Mouse (Mus musculus) kidney, adult 2 months (tissue): ENCODE results near the gene Gm28230. TPM values are rescaled to one million over a fixed set of nuclear protein-coding genes. Genes with fewer than 3 reads are reported as not detected.
A peak's percentile ranks its signal among the peaks of the same experiment; 100 is the strongest.

Experiments
- DNase-seq: peaks from one replicate; pipeline ENCODE4 v3.0.0; 2021
- H3K27ac ChIP-seq: fragments of 200-500 bp; 2 replicates; pipeline ENCODE4 v1.5.1; 2012; ENCODE audit warnings: low read depth, low read length, control low read depth, inconsistent platforms; ENCODE audit not compliant: insufficient read depth
- H3K27me3 ChIP-seq: fragments of 200-500 bp; replicated peaks from 2 replicates; pipeline ENCODE4 v1.6.1; 2012; ENCODE audit warnings: mild to moderate bottlenecking, moderate library complexity, low read length, inconsistent platforms; ENCODE audit not compliant: control insufficient read depth, insufficient read depth
- H3K36me3 ChIP-seq: fragments of 200-500 bp; 2 replicates; pipeline ENCODE4 v1.6.1; 2012; ENCODE audit warnings: mild to moderate bottlenecking, moderate library complexity, low read length, inconsistent platforms; ENCODE audit not compliant: control insufficient read depth, insufficient read depth
- H3K4me1 ChIP-seq: fragments of 200-500 bp; 2 replicates; pipeline ENCODE4 v1.6.1; 2011; ENCODE audit warnings: low read length; ENCODE audit not compliant: control insufficient read depth, insufficient read depth
- H3K4me3 ChIP-seq: fragments of 200-500 bp; 2 replicates; pipeline ENCODE4 v1.5.1; 2011; ENCODE audit warnings: mild to moderate bottlenecking, low read depth, low read length, control low read depth; ENCODE audit not compliant: insufficient read depth
- CTCF ChIP-seq: fragments of 200-500 bp; conservative IDR thresholded peaks from 2 replicates; pipeline ENCODE4 v1.5.1; 2011; ENCODE audit warnings: low read depth, mild to moderate bottlenecking, control low read depth, low read length, moderate library complexity, mixed read lengths; ENCODE audit not compliant: insufficient read depth, insufficient read length
- POLR2A ChIP-seq: fragments of 200-500 bp; IDR thresholded peaks from one replicate; pipeline ENCODE4 v1.6.1; 2011; ENCODE audit warnings: low read depth, low read length, control low read depth
- WGBS: fragments of 180-500 bp; shearing (Covaris S2); methylation state at CpG from one replicate; pipeline ENCODE4 v1.1.7; 2018; 5-methylcytosine and 5-hydroxymethylcytosine counted together
- polyA plus RNA-seq: library from polyadenylated mRNA; depleted of rRNA; stranded (reverse); fragments of >200 nt; gene quantifications from 2 replicates; pipeline ENCODE4 v1.2.3, GENCODE M21; 2012

Gm28230 gene
- polyA plus RNA-seq, 1 experiment, result 5.5 TPM

DNA sequence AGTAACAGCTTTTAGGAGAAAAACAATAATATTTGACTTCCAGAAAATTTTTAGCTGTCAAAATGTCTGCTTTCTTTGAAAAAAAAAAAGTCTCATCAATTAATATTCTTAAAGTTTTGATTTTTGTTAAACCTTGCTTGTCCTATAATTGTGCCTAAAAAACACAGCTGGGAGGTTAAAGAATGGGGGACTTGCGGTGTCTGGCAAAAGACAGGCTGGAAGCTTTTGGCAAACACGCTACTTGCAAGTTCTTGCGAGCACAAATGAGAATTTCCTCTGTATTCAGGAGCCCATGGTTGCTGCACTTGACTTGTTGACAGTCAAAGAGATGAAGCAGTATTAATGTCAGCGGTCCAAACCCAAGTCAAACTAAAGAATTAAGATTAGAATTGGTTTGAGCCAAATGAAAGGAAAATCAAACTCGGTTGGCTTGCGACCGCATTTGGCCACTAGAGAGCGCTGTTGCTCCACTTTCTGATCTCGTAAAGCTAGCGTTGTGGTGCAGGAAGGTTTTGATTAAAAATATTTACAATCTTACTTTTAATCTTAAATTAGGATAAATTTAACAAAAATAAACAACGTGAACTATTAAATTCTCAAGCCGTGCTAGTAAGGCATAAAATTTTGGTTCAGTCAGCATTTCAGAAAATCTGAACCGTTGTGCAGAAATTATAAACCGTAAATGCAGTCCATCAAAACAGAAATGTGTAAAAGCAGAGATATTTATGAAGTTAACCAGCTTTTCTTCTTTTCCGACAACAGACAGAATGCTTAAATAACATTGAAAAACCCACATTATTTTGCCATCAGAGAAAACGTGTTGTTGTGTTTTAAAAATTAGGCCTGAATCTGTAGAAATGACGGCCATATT is 24.3 kb upstream of the Gm28230 start:
- no peaks in the 10 kb centered on the region for H3K27me3 ChIP-seq
- no peaks in the 10 kb centered on the region for H3K36me3 ChIP-seq
- peak; percentile 89 for DNase-seq
- 20% methylated on average over 17 of the region's 17 CpGs for WGBS
- H3K4me1 ChIP-seq, result no peaks in the 10 kb centered on the region
- H3K27ac ChIP-seq, result peak overlapping the region; percentile 90
- H3K4me3 ChIP-seq, result peak overlapping the region; percentile 32
- TF ChIP-seq CTCF (peak; percentile 89), POLR2A (no peak)

DNA sequence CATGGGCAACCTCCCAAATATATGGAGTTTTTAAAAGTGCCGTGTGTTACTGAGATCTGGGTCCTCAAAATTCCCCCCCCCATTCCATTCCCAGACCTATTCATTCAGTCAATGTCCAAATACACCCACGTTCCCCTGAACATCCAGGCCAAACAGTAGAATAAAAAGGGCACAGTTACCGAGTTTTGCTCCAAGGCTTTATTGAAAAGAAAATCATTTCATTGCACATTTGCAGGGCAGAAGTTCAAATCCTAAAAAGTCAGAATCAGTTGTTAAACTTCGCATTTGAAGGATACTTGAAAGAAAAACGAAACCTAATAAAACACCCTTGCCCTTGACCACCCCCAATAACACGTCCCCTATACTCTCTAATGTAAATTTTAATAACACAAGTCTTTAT is 23.7 kb upstream of the Gm28230 start:
- H3K27ac ChIP-seq, result peak overlapping the region; percentile 78
- H3K4me3 ChIP-seq, result no peak overlapping the region
- no peaks in the 10 kb centered on the region for H3K27me3 ChIP-seq
- DNase-seq, result no peak
- H3K4me1 ChIP-seq, result no peaks in the 10 kb centered on the region
- 63% methylated on average over 6 of the region's 6 CpGs for WGBS
- TF ChIP-seq CTCF, result no peak
- TF ChIP-seq POLR2A, result no peak
- no peaks in the 10 kb centered on the region for H3K36me3 ChIP-seq

DNA sequence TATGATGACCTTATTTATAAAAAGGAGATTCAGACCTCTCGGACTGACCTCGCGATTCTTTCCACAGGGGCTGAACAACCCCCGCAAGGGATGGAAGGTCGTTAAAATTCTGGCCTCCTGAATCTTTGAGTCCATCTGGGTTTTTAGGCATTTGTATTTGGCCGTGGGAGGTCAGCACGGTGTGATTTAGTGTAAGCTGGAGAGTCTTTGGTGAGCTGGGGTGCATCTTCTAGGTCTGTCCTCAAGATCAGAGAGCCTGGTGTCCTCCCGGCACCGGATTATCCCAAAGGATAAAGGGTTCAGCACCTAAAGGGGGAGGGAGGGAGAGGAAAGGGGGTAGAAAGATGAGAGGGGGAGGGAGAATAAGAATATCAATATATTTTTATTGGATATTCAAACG is 23.2 kb upstream of the Gm28230 start:
- peak overlapping the region; percentile 97 for H3K27ac ChIP-seq
- WGBS, result 61% methylated on average over 10 of the region's 10 CpGs
- no peak for TF ChIP-seq POLR2A
- TF ChIP-seq CTCF, result no peak
- H3K27me3 ChIP-seq, result no peaks in the 10 kb centered on the region
- H3K4me1 ChIP-seq, result no peaks in the 10 kb centered on the region
- no peak overlapping the region for H3K4me3 ChIP-seq
- no peak for DNase-seq
- H3K36me3 ChIP-seq, result no peaks in the 10 kb centered on the region

DNA sequence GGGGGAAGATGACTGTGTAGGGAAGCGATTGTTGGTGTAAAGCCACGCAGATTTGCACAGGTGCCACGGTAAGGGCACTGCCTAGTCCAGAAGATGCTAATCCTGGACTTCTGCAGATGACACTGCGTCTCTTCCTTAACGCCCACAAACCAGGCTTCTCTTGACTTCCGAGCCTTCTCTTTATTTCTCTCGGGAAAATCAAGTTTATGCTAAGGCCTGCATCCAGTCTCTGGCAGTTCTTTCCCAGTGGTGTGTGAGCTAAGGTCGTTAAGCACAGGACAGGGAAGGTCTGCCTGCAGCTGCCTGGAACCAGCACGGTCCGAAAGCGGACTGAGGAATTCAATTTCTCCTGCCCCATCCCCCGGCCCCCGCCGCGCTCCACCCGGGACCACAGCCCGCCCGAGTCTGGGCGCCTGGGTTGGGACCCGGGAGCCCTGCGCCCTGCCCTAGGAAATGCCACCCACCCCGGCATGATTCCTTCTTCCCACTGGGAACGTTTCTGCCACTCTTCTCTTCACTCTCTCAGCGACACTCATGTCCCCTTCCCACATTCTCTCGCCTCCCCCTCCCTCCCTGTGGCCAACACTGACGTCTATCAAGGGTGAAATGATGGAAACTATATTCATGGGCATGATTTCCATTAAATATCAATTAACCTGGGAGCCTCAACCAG is 22.7 kb upstream of the Gm28230 start:
- H3K4me1 ChIP-seq, result peaks cover 3% of the 10 kb centered on the region; the same call in 1 of the 2 replicates
- peak overlapping the region; percentile 97 for H3K27ac ChIP-seq
- no peak for TF ChIP-seq POLR2A
- TF ChIP-seq CTCF, result no peak
- peak overlapping the region; percentile 72 for H3K4me3 ChIP-seq
- no peaks in the 10 kb centered on the region for H3K36me3 ChIP-seq
- H3K27me3 ChIP-seq, result no peaks in the 10 kb centered on the region
- WGBS, result 39% methylated on average over 26 of the region's 26 CpGs
- peak; percentile 83 for DNase-seq

DNA sequence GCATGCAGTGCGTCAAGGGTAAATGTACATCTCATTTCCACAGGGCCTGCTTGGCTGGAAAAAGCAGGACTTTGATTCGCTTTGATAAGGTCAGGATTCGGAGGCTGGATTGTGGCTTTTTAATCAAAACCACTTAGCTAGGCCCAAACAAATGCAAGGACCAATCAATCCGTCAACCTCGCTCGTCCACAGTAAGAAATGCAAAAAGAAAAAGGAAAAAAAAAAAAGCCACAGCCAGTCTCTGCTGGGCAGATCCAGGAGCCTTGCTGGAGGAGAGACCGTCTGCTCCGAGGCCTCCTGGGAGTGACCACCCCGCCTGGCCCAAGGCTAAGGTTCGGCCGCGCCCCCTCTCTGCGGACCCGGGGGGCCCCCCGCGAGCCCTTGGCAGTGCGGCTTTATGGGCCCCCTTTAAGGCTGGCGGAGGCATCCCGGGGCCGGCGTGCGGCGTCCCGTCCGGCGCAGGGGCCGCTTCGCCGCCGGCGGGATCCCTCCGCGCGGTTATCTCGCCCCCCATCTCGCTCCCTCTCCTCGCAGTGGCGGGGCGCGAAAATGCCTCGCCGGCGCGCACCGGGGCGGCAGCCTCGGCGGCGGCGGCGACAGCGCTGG is 22.0 kb upstream of the Gm28230 start, which contains the start of gene Hoxd8:
Gene Hoxd8 (plus strand): TSS at position 223 of the 606 bp plus-strand sequence.
- DNase-seq, result peak; percentile 90
- Histone ChIP-seq H3K27me3 (no peaks in the 10 kb centered on the region), H3K4me3 (peak within 1 kb of the TSS; percentile 72), H3K36me3 (no peaks in the 10 kb centered on the region), H3K27ac (peak within 1 kb of the TSS; percentile 97), H3K4me1 (peaks cover 3% of the 10 kb centered on the region; the same call in 1 of the 2 replicates)
- 2% methylated on average over 50 of the region's 52 CpGs for WGBS
- TF ChIP-seq POLR2A, result no peak
- no peak for TF ChIP-seq CTCF

DNA sequence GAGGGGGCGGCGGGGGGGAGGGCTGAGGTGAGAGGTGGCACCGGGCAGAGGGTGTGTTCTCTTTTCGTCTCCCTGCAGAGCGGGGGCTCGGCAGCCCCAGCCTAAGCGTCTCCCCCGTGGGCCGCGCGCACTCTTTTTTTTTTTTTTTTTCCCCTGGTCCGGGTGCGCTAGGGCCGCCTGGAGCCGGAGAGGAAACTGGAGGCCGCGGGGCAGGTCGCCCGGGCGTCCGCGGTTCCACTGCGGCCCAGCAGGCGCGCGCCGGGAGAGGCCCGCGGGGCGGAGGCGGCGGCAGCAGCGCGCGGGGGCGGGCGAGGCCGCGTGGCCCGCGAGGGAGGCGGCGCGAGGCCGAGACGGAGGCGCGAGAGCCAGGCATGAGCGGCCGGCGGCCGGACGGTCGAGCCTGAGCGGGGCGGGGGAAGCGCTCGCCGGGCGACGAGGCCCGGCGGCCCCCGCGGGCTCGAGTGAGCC is 21.5 kb upstream of the Gm28230 start:
- Histone ChIP-seq H3K4me3 (peak overlapping the region; percentile 72), H3K4me1 (peaks cover 3% of the 10 kb centered on the region; the same call in 1 of the 2 replicates), H3K27ac (peak overlapping the region; percentile 97), H3K36me3 (no peaks in the 10 kb centered on the region), H3K27me3 (no peaks in the 10 kb centered on the region)
- WGBS, result under 1% methylated on average over 53 of the region's 66 CpGs
- peak; percentile 66 for DNase-seq
- TF ChIP-seq CTCF, result no peak
- no peak for TF ChIP-seq POLR2A

DNA sequence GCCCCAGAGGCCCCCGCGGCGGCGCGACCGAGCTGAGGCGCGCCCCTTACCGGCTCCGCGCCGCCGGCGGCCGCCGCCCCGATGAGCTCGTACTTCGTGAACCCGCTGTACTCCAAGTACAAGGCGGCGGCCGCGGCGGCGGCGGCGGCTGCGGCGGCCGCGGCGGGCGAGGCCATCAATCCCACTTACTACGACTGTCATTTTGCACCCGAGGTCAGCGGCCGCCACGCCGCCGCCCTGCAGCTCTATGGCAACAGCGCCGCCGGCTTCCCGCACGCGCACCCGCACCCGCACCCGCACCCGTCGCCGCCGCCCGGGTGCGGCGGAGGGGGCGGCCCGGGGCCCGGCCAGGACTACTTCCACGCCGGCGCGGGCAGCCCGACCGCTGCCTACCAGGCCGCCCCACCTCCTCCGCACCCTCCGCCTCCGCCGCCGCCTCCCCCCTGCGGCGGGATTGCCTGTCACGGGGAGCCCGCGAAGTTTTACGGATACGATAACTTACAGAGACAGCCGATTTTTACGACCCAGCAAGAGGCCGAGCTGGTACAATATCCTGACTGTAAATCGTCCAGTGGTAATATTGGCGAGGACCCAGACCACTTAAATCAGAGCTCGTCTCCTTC is 20.9 kb upstream of the Gm28230 start:
- DNase-seq, result peak; percentile 81
- Histone ChIP-seq H3K4me1 (peaks cover 3% of the 10 kb centered on the region; the same call in 1 of the 2 replicates), H3K4me3 (peak overlapping the region; percentile 72), H3K36me3 (no peaks in the 10 kb centered on the region), H3K27ac (peak overlapping the region; percentile 97), H3K27me3 (no peaks in the 10 kb centered on the region)
- TF ChIP-seq POLR2A (no peak), CTCF (no peak)
- WGBS, result 1% methylated on average over 84 of the region's 85 CpGs
